Mouse (Mus musculus): ENCODE measurements around the gene 4930415O20Rik.

GRCm38 (mm10) chr15:98527056-98527771 lies 43.6 kb upstream of the 4930415O20Rik start:
- no peak for TF ChIP-seq CTCF (IDR thresholded peaks at IDR 0.05; ENCODE audit: insufficient read depth, low read length)
- TF ChIP-seq POLR2A (IDR thresholded peaks at IDR 0.05; ENCODE audit: borderline replicate concordance, extremely low read depth, low read depth, low read length), result no peak
